Mouse (Mus musculus): Measurements from ENCODE around the gene Hyal2.
A peak's percentile ranks its signal among the peaks of the same experiment; 100 is the strongest.
"Not testable (repeated sequence)": the region's sequence is repeated elsewhere in the genome, so short reads cannot be mapped to it uniquely, and the experiment has no call there.

The Hyal2 gene

GRCm38 (mm10) chr9:107570016-107570415 lies 2.3 kb downstream of the Hyal2 start:
- DNase-seq: no peak

GRCm38 (mm10) chr9:107570845-107571244 lies 3.1 kb downstream of the Hyal2 start:
- peak in 1 of 2 experiments; percentile 44 for DNase-seq

GRCm38 (mm10) chr9:107571534-107572326 lies 4.0 kb downstream of the Hyal2 start:
- DNase-seq: peak; percentile 52 to 74

- DNase-seq: no peak
These were observed 4.5 kb downstream of the Hyal2 start for GRCm38 (mm10) chr9:107572327-107572662.

GRCm38 (mm10) chr9:107573774-107574173 lies 6.0 kb downstream of the Hyal2 start:
- DNase-seq: not testable (repeated sequence)

GRCm38 (mm10) chr9:107575579-107576356 lies 8.0 kb downstream of the Hyal2 start:
- peak in 1 of 2 experiments; percentile 59 for DNase-seq

- peak; percentile 81 to 90 for DNase-seq
These were observed 8.8 kb downstream of the Hyal2 start, which contains the start of gene Hyal1 for GRCm38 (mm10) chr9:107576357-107577107. Hyal1 (plus strand) TSS chr9:107576927.

GRCm38 (mm10) chr9:107577871-107578270 lies 10.1 kb downstream of the Hyal2 start:
- DNase-seq: no peak

GRCm38 (mm10) chr9:107578587-107578986 lies 10.8 kb downstream of the Hyal2 start, which contains the start of gene Naa80:
Naa80 (plus strand) TSS chr9:107578887.
- DNase-seq: no peak

- no peak for DNase-seq
These were observed 11.5 kb downstream of the Hyal2 start for GRCm38 (mm10) chr9:107579023-107579900.

- peak; percentile 95 to 97 for DNase-seq
These were observed 13.0 kb downstream of the Hyal2 start, which contains the start of gene Hyal3 for GRCm38 (mm10) chr9:107580501-107581317. Hyal3 (plus strand) TSS chr9:107580818.

GRCm38 (mm10) chr9:107581584-107581983 lies 13.8 kb downstream of the Hyal2 start:
- no peak for DNase-seq

- no peak for DNase-seq
These were observed 14.8 kb downstream of the Hyal2 start for GRCm38 (mm10) chr9:107582509-107583062.

GRCm38 (mm10) chr9:107583174-107583573 lies 15.4 kb downstream of the Hyal2 start:
- no peak for DNase-seq

- DNase-seq: no peak
These were observed 18.8 kb downstream of the Hyal2 start for GRCm38 (mm10) chr9:107586504-107586903.

- DNase-seq: peak; percentile 99
These were observed 19.5 kb downstream of the Hyal2 start, which contains the start of gene Ifrd2 for GRCm38 (mm10) chr9:107586974-107587832. Ifrd2 (plus strand) TSS chr9:107587642.

- peak; percentile 62 to 65 for DNase-seq
These were observed 20.3 kb downstream of the Hyal2 start for GRCm38 (mm10) chr9:107587833-107588639.

- peak; percentile 89 to 93 for DNase-seq
These were observed 22.5 kb downstream of the Hyal2 start for GRCm38 (mm10) chr9:107590058-107590772.

All from lung, adult 18-20 months (tissue).